Mouse (Mus musculus): ENCODE data around the gene Itgb4. TPM values are rescaled to one million over a fixed set of nuclear protein-coding genes. Genes with fewer than 3 reads are reported as not detected.
"Not testable (repeated sequence)": the region's sequence is repeated elsewhere in the genome, so short reads cannot be mapped to it uniquely, and the experiment has no call there.

The Itgb4 gene
- polyA plus RNA-seq, 1 experiment from 2014 or later = 2.9 TPM

GRCm38 (mm10) chr11:116022256-116022780 lies 47.8 kb downstream of the Itgb4 start:
- Histone ChIP-seq H3K4me2 (ENCODE audit: low read length) (peak overlapping the region; percentile 70), H3K27ac (no peak overlapping the region), H3K9ac (ENCODE audit: low read depth, low read length) (peak overlapping the region; percentile 51; the same call in 1 of the 2 replicates), H3K9me3 (replicated peaks; ENCODE audit: low read length) (no peaks in the 10 kb centered on the region), H3K4me1 (replicated peaks; ENCODE audit: insufficient read depth, low read length) (no peaks in the 10 kb centered on the region), H3K27me3 (ENCODE audit: insufficient read depth, low read length) (no peaks in the 10 kb centered on the region), H3K4me3 (replicated peaks; ENCODE audit: low read depth, low read length) (peak overlapping the region; percentile 48), H3K36me3 (ENCODE audit: insufficient read depth, low read length) (peaks cover 9% of the 10 kb centered on the region)
- ATAC-seq (replicated peaks; ENCODE audit: low FRiP score, low read depth) (no peak), DNase-seq (ENCODE audit: low spot score) (no peak)
- TF ChIP-seq CTCF (IDR thresholded peaks at IDR 0.05; ENCODE audit: low read depth) = no peak
- 33% methylated on average over 4 of the region's 4 CpGs for WGBS

- not testable (repeated sequence) for DNase-seq (ENCODE audit: low spot score); H3K4me1 ChIP-seq (replicated peaks; ENCODE audit: insufficient read depth, low read length); H3K9me3 ChIP-seq (replicated peaks; ENCODE audit: low read length); ATAC-seq (replicated peaks; ENCODE audit: low FRiP score, low read depth); H3K27me3 ChIP-seq (ENCODE audit: insufficient read depth, low read length); H3K36me3 ChIP-seq (ENCODE audit: insufficient read depth, low read length)
- peak overlapping the region; percentile 95 for H3K27ac ChIP-seq
- WGBS = 2% methylated on average over 18 of the region's 18 CpGs
- peak overlapping the region; percentile 35 for H3K4me2 ChIP-seq (ENCODE audit: low read length)
- peak overlapping the region; percentile 99 for H3K9ac ChIP-seq (ENCODE audit: low read depth, low read length)
- H3K4me3 ChIP-seq (replicated peaks; ENCODE audit: low read depth, low read length) = peak overlapping the region; percentile 94
Measured at GRCm38 (mm10) chr11:116023074-116023770, 48.7 kb downstream of the Itgb4 start.

DNA sequence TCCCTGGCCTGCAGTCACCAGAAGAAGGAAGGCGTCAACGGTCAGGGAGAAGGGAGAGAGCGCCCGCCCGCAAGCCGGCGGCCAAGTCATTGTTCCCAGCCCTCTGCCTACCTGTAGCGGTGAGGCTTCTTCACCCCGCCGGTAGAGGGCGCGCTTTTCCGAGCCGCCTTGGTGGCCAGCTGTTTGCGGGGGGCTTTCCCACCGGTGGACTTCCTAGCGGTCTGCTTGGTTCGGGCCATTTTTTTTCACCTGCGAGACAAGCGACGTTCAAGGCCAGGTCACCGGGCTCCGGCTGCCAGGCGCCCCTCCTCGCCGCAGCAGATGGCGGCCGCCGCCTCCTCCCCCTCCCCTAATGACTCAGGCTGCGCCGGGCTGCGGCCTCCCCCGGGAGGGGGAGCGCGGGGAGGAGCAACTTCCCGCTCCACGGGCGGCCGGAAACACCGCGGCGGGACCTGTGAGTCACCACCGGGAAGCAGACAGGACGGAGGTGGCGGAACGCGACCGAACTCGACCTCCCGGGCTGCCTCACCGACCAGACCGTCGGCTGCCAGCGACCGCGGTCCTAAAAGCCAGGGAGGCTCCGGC lies 49.4 kb downstream of the Itgb4 start:
- H3K36me3 ChIP-seq (ENCODE audit: insufficient read depth, low read length) = peaks cover 9% of the 10 kb centered on the region
- TF ChIP-seq CTCF (IDR thresholded peaks at IDR 0.05; ENCODE audit: low read depth) = peak; percentile 69
- peak overlapping the region; percentile 95 for H3K27ac ChIP-seq
- H3K4me2 ChIP-seq (ENCODE audit: low read length) = peak overlapping the region; percentile 35
- DNase-seq (ENCODE audit: low spot score) = no peak
- H3K4me1 ChIP-seq (replicated peaks; ENCODE audit: insufficient read depth, low read length) = no peaks in the 10 kb centered on the region
- WGBS = under 1% methylated on average over 54 of the region's 57 CpGs
- peak; percentile 37 for ATAC-seq (replicated peaks; ENCODE audit: low FRiP score, low read depth)
- peak overlapping the region; percentile 94 for H3K4me3 ChIP-seq (replicated peaks; ENCODE audit: low read depth, low read length)
- H3K27me3 ChIP-seq (ENCODE audit: insufficient read depth, low read length) = no peaks in the 10 kb centered on the region
- H3K9me3 ChIP-seq (replicated peaks; ENCODE audit: low read length) = no peaks in the 10 kb centered on the region
- H3K9ac ChIP-seq (ENCODE audit: low read depth, low read length) = peak overlapping the region; percentile 99

- Histone ChIP-seq H3K27me3 (ENCODE audit: insufficient read depth, low read length) (no peaks in the 10 kb centered on the region), H3K27ac (peak overlapping the region; percentile 95), H3K4me1 (replicated peaks; ENCODE audit: insufficient read depth, low read length) (no peaks in the 10 kb centered on the region), H3K9me3 (replicated peaks; ENCODE audit: low read length) (no peaks in the 10 kb centered on the region), H3K4me2 (ENCODE audit: low read length) (no peak overlapping the region), H3K36me3 (ENCODE audit: insufficient read depth, low read length) (peaks cover 9% of the 10 kb centered on the region), H3K4me3 (replicated peaks; ENCODE audit: low read depth, low read length) (peak overlapping the region; percentile 94), H3K9ac (ENCODE audit: low read depth, low read length) (peak overlapping the region; percentile 99)
- no peak for TF ChIP-seq CTCF (IDR thresholded peaks at IDR 0.05; ENCODE audit: low read depth)
- WGBS = under 1% methylated on average over 37 of the region's 37 CpGs
- peak; percentile 100 for DNase-seq (ENCODE audit: low spot score)
- ATAC-seq (replicated peaks; ENCODE audit: low FRiP score, low read depth) = peak; percentile 90
Measured at GRCm38 (mm10) chr11:116024356-116024808, 49.9 kb downstream of the Itgb4 start.

- H3K9ac ChIP-seq (ENCODE audit: low read depth, low read length) = no peak overlapping the region
- ATAC-seq (replicated peaks; ENCODE audit: low FRiP score, low read depth) = no peak
- H3K27ac ChIP-seq = no peak overlapping the region
Measured at GRCm38 (mm10) chr11:116025056-116025845, 50.7 kb downstream of the Itgb4 start.

GRCm38 (mm10) chr11:116027756-116028155 lies 53.2 kb downstream of the Itgb4 start, which contains the start of gene H3f3b:
Gene H3f3b (minus strand): TSS chr11:116027962.
- H3K27me3 ChIP-seq (ENCODE audit: insufficient read depth, low read length) = no peaks in the 10 kb centered on the region
- no peak within 1 kb of the TSS for H3K4me3 ChIP-seq (replicated peaks; ENCODE audit: low read depth, low read length)
- H3K9me3 ChIP-seq (replicated peaks; ENCODE audit: low read length) = no peaks in the 10 kb centered on the region
- no peak within 1 kb of the TSS for H3K4me2 ChIP-seq (ENCODE audit: low read length)
- WGBS = 70% methylated on average over 4 of the region's 4 CpGs
- ATAC-seq (replicated peaks; ENCODE audit: low FRiP score, low read depth) (no peak), DNase-seq (ENCODE audit: low spot score) (no peak)
- H3K36me3 ChIP-seq (ENCODE audit: insufficient read depth, low read length) = 0 out of 2 replicates have a peak, but pooled peaks cover 5% of the 10 kb centered on the region
- TF ChIP-seq CTCF (IDR thresholded peaks at IDR 0.05; ENCODE audit: low read depth) = no peak
- H3K4me1 ChIP-seq (replicated peaks; ENCODE audit: insufficient read depth, low read length) = peaks cover 10% of the 10 kb centered on the region
- H3K27ac ChIP-seq = no peak within 1 kb of the TSS
- H3K9ac ChIP-seq (ENCODE audit: low read depth, low read length) = no peak within 1 kb of the TSS

More at GRCm38 (mm10) chr11:116025056-116025845, 50.7 kb downstream of the Itgb4 start:
- DNase-seq (ENCODE audit: low spot score) = no peak
- H3K9me3 ChIP-seq (replicated peaks; ENCODE audit: low read length) = no peaks in the 10 kb centered on the region
- peaks cover 9% of the 10 kb centered on the region for H3K36me3 ChIP-seq (ENCODE audit: insufficient read depth, low read length)
- H3K4me3 ChIP-seq (replicated peaks; ENCODE audit: low read depth, low read length) = no peak overlapping the region
- no peak overlapping the region for H3K4me2 ChIP-seq (ENCODE audit: low read length)
- TF ChIP-seq CTCF (IDR thresholded peaks at IDR 0.05; ENCODE audit: low read depth) = no peak
- H3K27me3 ChIP-seq (ENCODE audit: insufficient read depth, low read length) = no peaks in the 10 kb centered on the region
- 92% methylated on average over 3 of the region's 3 CpGs for WGBS
- H3K4me1 ChIP-seq (replicated peaks; ENCODE audit: insufficient read depth, low read length) = no peaks in the 10 kb centered on the region
